Mouse (Mus musculus): ENCODE data around the gene Glyctk.

GRCm38 (mm10) chr9:106173363-106173762 is 15.4 kb upstream of the Glyctk start:
- TF ChIP-seq HCFC1 (IDR thresholded peaks at IDR 0.05; ENCODE audit: borderline replicate concordance, insufficient read depth, low read length) (no peak), ZNF384 (IDR thresholded peaks at IDR 0.05; ENCODE audit: low read depth, low read length) (no peak), MAFK (IDR thresholded peaks at IDR 0.05; ENCODE audit: insufficient read depth, low read depth, low read length) (no peak), CHD2 (IDR thresholded peaks at IDR 0.05; ENCODE audit: low read depth, low read length) (no peak), ZC3H11A (IDR thresholded peaks at IDR 0.05; ENCODE audit: borderline replicate concordance, low read depth, low read length) (no peak)

Measured in ES-E14 (cell line).